Mouse (Mus musculus): ENCODE measurements around the gene Gabpb1. TPM values are rescaled to one million over a fixed set of nuclear protein-coding genes. Genes with fewer than 3 reads are reported as not detected.

Gene Gabpb1
- polyA plus RNA-seq, 1 experiment from 2014 or later, result 47.9 TPM

- H3K4me1 ChIP-seq (replicated peaks), result no peaks in the 10 kb centered on the region
- no peak overlapping the region for H3K9ac ChIP-seq
- no peak for ATAC-seq (ENCODE audit: low read depth)
- no peak overlapping the region for H3K4me3 ChIP-seq
- no peak overlapping the region for H3K27ac ChIP-seq (replicated peaks)
- no peaks in the 10 kb centered on the region for H3K36me3 ChIP-seq
- H3K27me3 ChIP-seq, result no peaks in the 10 kb centered on the region
- H3K9me3 ChIP-seq, result no peaks in the 10 kb centered on the region
- 76% methylated on average over 14 of the region's 14 CpGs for WGBS
- H3K4me2 ChIP-seq, result no peak overlapping the region
Measured at GRCm38 (mm10) chr2:126600533-126600932, 75.6 kb downstream of the Gabpb1 start.

GRCm38 (mm10) chr2:126599005-126599404 is 77.1 kb downstream of the Gabpb1 start:
- 21% methylated on average over 3 of the region's 3 CpGs for whole genome bisulfite sequencing
- Histone ChIP-seq H3K9ac (no peak overlapping the region), H3K27ac (replicated peaks) (no peak overlapping the region), H3K9me3 (no peaks in the 10 kb centered on the region), H3K4me2 (no peak overlapping the region), H3K4me1 (replicated peaks) (no peaks in the 10 kb centered on the region), H3K36me3 (no peaks in the 10 kb centered on the region), H3K27me3 (no peaks in the 10 kb centered on the region), H3K4me3 (no peak overlapping the region)
- ATAC-seq (ENCODE audit: low read depth), result no peak

GRCm38 (mm10) chr2:126598359-126598758 is 77.8 kb downstream of the Gabpb1 start:
- 71% methylated on average over 2 of the region's 2 CpGs for WGBS
- Histone ChIP-seq H3K4me2 (no peak overlapping the region), H3K9me3 (no peaks in the 10 kb centered on the region), H3K4me1 (replicated peaks) (no peaks in the 10 kb centered on the region), H3K9ac (no peak overlapping the region), H3K4me3 (no peak overlapping the region), H3K27me3 (no peaks in the 10 kb centered on the region), H3K36me3 (no peaks in the 10 kb centered on the region), H3K27ac (replicated peaks) (no peak overlapping the region)
- no peak for ATAC-seq (ENCODE audit: low read depth)

- no peaks in the 10 kb centered on the region for H3K9me3 ChIP-seq
- H3K4me2 ChIP-seq, result no peak overlapping the region
- ATAC-seq (ENCODE audit: low read depth), result no peak
- no peaks in the 10 kb centered on the region for H3K27me3 ChIP-seq
- 86% methylated on average over 20 of the region's 20 CpGs for WGBS
- no peaks in the 10 kb centered on the region for H3K36me3 ChIP-seq
- H3K27ac ChIP-seq (replicated peaks), result no peak overlapping the region
- no peak overlapping the region for H3K9ac ChIP-seq
- H3K4me3 ChIP-seq, result no peak overlapping the region
- no peaks in the 10 kb centered on the region for H3K4me1 ChIP-seq (replicated peaks)
Measured at GRCm38 (mm10) chr2:126597279-126598241, 78.6 kb downstream of the Gabpb1 start.

GRCm38 (mm10) chr2:126596347-126597072 is 79.6 kb downstream of the Gabpb1 start:
- H3K9ac ChIP-seq, result no peak overlapping the region
- no peak overlapping the region for H3K27ac ChIP-seq (replicated peaks)
- no peak for ATAC-seq (ENCODE audit: low read depth)
- H3K9me3 ChIP-seq, result no peaks in the 10 kb centered on the region
- no peaks in the 10 kb centered on the region for H3K27me3 ChIP-seq
- H3K4me2 ChIP-seq, result no peak overlapping the region
- no peaks in the 10 kb centered on the region for H3K4me1 ChIP-seq (replicated peaks)
- no peaks in the 10 kb centered on the region for H3K36me3 ChIP-seq
- no peak overlapping the region for H3K4me3 ChIP-seq
- 89% methylated on average over 7 of the region's 7 CpGs for WGBS

- H3K27me3 ChIP-seq, result no peaks in the 10 kb centered on the region
- H3K4me1 ChIP-seq (replicated peaks), result no peaks in the 10 kb centered on the region
- H3K27ac ChIP-seq (replicated peaks), result no peak overlapping the region
- H3K4me2 ChIP-seq, result peak overlapping the region; percentile 56
- H3K9ac ChIP-seq, result peak overlapping the region; percentile 58
- H3K36me3 ChIP-seq, result no peaks in the 10 kb centered on the region
- no peak; the same call in none of the 2 replicates for ATAC-seq (ENCODE audit: low read depth)
- peak overlapping the region; percentile 32 for H3K4me3 ChIP-seq
- WGBS, result 33% methylated on average over 26 of the region's 26 CpGs
- no peaks in the 10 kb centered on the region for H3K9me3 ChIP-seq
Measured at GRCm38 (mm10) chr2:126593831-126594610, 82.1 kb downstream of the Gabpb1 start.

GRCm38 (mm10) chr2:126591304-126591703 is 84.8 kb downstream of the Gabpb1 start:
- no peaks in the 10 kb centered on the region for H3K27me3 ChIP-seq
- H3K36me3 ChIP-seq, result peaks cover 5% of the 10 kb centered on the region
- H3K4me1 ChIP-seq (replicated peaks), result no peaks in the 10 kb centered on the region
- no peak overlapping the region for H3K4me2 ChIP-seq
- no peaks in the 10 kb centered on the region for H3K9me3 ChIP-seq
- H3K4me3 ChIP-seq, result no peak overlapping the region
- 96% methylated on average over 4 of the region's 4 CpGs for WGBS
- no peak overlapping the region for H3K27ac ChIP-seq (replicated peaks)
- no peak for ATAC-seq (ENCODE audit: low read depth)
- no peak overlapping the region for H3K9ac ChIP-seq

- Histone ChIP-seq H3K4me2 (no peak overlapping the region), H3K27me3 (no peaks in the 10 kb centered on the region), H3K36me3 (peaks cover 8% of the 10 kb centered on the region), H3K9me3 (no peaks in the 10 kb centered on the region), H3K27ac (replicated peaks) (no peak overlapping the region), H3K4me1 (replicated peaks) (no peaks in the 10 kb centered on the region), H3K9ac (no peak overlapping the region), H3K4me3 (no peak overlapping the region)
- 85% methylated on average over 3 of the region's 3 CpGs for WGBS
- no peak for ATAC-seq (ENCODE audit: low read depth)
Measured at GRCm38 (mm10) chr2:126587468-126587867, 88.7 kb downstream of the Gabpb1 start.

- Histone ChIP-seq H3K4me2 (no peak overlapping the region), H3K36me3 (peaks cover 8% of the 10 kb centered on the region), H3K4me1 (replicated peaks) (no peaks in the 10 kb centered on the region), H3K9ac (no peak overlapping the region), H3K27me3 (no peaks in the 10 kb centered on the region), H3K27ac (replicated peaks) (no peak overlapping the region), H3K4me3 (no peak overlapping the region), H3K9me3 (no peaks in the 10 kb centered on the region)
- ATAC-seq (ENCODE audit: low read depth), result no peak
- WGBS, result 84% methylated on average over 8 of the region's 8 CpGs
Measured at GRCm38 (mm10) chr2:126584621-126585369, 91.3 kb downstream of the Gabpb1 start.

- ATAC-seq (ENCODE audit: low read depth), result no peak
- no peaks in the 10 kb centered on the region for H3K9me3 ChIP-seq
Measured at GRCm38 (mm10) chr2:126583960-126584359, 92.2 kb downstream of the Gabpb1 start.

GRCm38 (mm10) chr2:126579282-126579681 is 96.9 kb downstream of the Gabpb1 start:
- no peak for ATAC-seq (ENCODE audit: low read depth)
- Histone ChIP-seq H3K4me2 (no peak overlapping the region), H3K4me3 (no peak overlapping the region), H3K27ac (replicated peaks) (no peak overlapping the region), H3K9ac (no peak overlapping the region), H3K4me1 (replicated peaks) (no peaks in the 10 kb centered on the region), H3K27me3 (no peaks in the 10 kb centered on the region), H3K9me3 (no peaks in the 10 kb centered on the region), H3K36me3 (no peaks in the 10 kb centered on the region)
- WGBS, result 95% methylated on average over 1 of the region's 1 CpGs

More at GRCm38 (mm10) chr2:126583960-126584359, 92.2 kb downstream of the Gabpb1 start:
- Histone ChIP-seq H3K4me2 (no peak overlapping the region), H3K4me3 (no peak overlapping the region), H3K27me3 (no peaks in the 10 kb centered on the region), H3K36me3 (peaks cover 8% of the 10 kb centered on the region), H3K9ac (no peak overlapping the region), H3K4me1 (replicated peaks) (no peaks in the 10 kb centered on the region), H3K27ac (replicated peaks) (no peak overlapping the region)
- WGBS, result 78% methylated on average over 6 of the region's 6 CpGs

Measured in neural tube, embryonic 13.5 days (tissue).